Mouse (Mus musculus) layer of hippocampus, postnatal 14 days (tissue): ENCODE measurements at regions not wholly inside any gene's neighbourhood (a gene's known extent, or its start where the extent isn't known, plus 50 kb on each side); places are given as distances from the start of the nearest gene placed in this dataset.

Experiments
- DNase-seq, 2 experiments: peaks; one replicate each; pipeline ENCODE4 v3.0.0; 2021 to 2022; ENCODE audit warnings: low spot score in 2 of 2, mixed read lengths in 1 of 2

- DNase-seq: peak in 1 of 2 experiments; percentile 27
Observed at GRCm38 (mm10) chr17:22795213-22795612, 71.7 kb downstream of the Zfp945 start.

GRCm38 (mm10) chr17:22784481-22784880 lies 82.5 kb downstream of the Zfp945 start:
- DNase-seq: no peak

- DNase-seq: no peak
Observed at GRCm38 (mm10) chr17:22745736-22746135, 121.2 kb downstream of the Zfp945 start.

GRCm38 (mm10) chr17:22739581-22740178 lies 127.3 kb downstream of the Zfp945 start:
- DNase-seq: peak; percentile 32 to 54

- DNase-seq: no peak
Observed at GRCm38 (mm10) chr17:22739173-22739572, 127.8 kb downstream of the Zfp945 start.

- DNase-seq: no peak
Observed at GRCm38 (mm10) chr17:22736360-22736759, 130.6 kb downstream of the Zfp945 start.
